Mouse (Mus musculus) liver, postnatal 0 days (tissue): Measurements from ENCODE around the gene Irf2bpl.
A peak's percentile ranks its signal among the peaks of the same experiment; 100 is the strongest.

Experiments
- CTCF ChIP-seq: sonication (generic); IDR thresholded peaks from 2 replicates; pipeline ENCODE4 v1.5.1; 2016; ENCODE audit warnings: antibody characterized with exemption, low read depth
- EP300 ChIP-seq: IDR thresholded peaks from 2 replicates; pipeline ENCODE4 v1.6.1; 2016; ENCODE audit warnings: antibody characterized with exemption, low read depth, mild to moderate bottlenecking

DNA sequence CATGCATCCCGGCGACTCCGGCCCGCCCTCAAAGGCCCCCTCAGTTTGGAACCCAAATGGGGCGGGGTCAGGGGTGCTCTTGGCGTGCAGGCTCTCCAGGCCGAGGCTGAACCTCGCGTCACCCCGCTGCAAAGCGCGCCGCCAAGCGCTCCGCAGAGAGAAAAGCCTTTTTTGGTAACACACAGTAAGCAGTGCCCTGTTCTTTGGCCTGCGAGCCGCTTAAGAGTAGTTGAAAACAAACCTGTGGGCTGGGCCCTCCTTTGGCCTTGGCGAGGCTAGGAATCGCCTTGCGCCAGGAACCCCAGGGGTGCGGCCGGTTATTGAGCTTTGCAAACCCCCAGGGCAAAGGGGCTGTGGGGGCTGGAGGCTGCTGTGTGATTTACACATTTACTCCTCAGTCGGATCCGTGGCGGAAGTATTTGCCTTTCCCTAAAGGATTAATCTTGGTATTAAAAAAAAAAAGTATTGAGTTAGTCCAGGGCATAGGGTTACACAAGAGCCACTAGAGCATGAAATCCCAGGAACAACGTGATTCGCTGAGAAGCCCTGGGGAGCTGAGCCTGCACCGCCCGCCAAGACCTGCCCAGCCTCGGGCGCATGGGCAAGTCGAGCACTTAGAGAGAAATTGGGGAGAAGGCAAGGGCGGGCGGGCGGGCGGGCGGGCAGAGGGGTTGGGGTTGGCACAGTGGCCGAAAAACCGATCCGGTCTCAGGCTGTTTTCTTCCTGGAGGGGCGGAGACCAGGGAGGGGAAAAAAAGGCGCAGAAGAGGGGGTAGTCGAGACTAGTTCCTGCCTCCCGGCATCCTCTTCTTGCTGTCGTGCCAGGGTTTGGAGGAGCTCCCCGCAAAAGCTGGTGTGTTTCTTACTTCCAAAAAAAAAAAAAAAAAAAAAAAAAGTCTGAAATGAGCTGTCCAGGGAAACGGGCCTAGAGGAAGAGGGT, 3.8 kb upstream of the Irf2bpl start:
- TF ChIP-seq CTCF (peak; percentile 54), EP300 (no peak)
